Mouse (Mus musculus) layer of hippocampus, adult 18-20 months (tissue): Measurements from ENCODE around the gene Ppm1b. TPM values are rescaled to one million over a fixed set of nuclear protein-coding genes. Genes with fewer than 3 reads are reported as not detected.

ENCODE experiments used
- DNase-seq, 2 experiments: peaks; one replicate each; pipeline ENCODE4 v3.0.0; 2022; ENCODE audit warnings: low spot score in 2 of 2
- total RNA-seq, 2 experiments: library from RNA; stranded (reverse); gene quantifications; 2 replicates each; pipeline ENCODE4 v1.2.3; 2021

Gene Ppm1b
- total RNA-seq, 2 experiments from 2014 or later: 126 to 127 TPM

DNA sequence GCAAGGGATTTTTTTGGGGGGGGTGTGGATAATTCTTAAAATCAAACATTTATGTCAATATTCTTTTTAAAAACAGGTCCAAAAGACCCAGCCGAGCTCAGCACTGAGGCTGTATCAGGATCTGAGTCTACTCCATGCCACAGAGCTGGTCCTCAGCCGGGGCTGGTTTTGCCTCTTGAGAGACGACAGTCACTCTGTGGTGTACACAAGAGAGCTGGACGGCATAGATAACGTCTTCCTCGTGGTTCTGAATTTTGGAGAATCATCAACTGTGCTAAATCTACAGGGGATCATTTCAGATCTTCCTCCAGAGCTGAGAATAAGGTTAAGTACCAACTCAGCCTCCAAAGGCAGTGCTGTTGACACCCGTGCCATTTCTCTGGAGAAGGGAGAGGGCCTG lies 107.0 kb downstream of the Ppm1b start:
- DNase-seq: no peak

DNA sequence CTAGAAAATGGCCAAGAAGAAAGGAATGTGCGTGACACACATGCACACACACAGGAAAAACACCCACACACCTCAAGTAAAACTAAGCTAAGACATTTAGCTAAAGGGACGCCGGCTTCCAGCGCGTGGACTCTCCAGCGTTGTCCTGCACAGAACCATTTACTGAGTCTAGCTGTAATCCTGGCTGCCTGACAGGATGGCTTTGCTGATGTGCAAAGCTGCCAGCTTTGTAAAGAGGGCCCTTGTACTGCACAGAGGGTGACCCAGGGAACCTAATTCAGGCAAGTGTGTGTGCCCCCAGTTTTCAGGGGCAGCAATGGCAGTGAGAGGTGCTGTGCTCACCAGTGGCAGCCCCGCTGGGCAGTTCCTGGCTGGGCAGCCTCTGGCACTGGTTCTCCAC lies 110.8 kb downstream of the Ppm1b start:
- DNase-seq: no peak

DNA sequence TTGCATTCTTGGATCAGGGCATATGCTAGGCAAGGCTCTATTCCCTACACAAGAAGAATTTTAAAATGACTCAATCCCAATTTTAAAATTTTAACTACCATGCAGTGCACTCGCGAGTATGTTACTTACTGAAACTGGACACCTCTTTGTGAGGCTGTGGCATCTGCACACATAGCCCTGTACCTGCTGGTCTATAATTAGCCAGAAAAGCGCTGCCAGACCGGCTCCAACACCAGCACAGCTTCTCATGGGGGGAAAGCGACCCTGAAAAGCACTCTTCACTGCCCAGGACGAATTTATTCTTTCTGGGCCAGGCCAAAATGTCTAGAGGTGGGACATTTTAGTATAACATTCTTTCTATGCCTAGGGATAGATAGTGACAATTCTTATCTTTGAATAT lies 114.1 kb downstream of the Ppm1b start:
- DNase-seq: no peak

DNA sequence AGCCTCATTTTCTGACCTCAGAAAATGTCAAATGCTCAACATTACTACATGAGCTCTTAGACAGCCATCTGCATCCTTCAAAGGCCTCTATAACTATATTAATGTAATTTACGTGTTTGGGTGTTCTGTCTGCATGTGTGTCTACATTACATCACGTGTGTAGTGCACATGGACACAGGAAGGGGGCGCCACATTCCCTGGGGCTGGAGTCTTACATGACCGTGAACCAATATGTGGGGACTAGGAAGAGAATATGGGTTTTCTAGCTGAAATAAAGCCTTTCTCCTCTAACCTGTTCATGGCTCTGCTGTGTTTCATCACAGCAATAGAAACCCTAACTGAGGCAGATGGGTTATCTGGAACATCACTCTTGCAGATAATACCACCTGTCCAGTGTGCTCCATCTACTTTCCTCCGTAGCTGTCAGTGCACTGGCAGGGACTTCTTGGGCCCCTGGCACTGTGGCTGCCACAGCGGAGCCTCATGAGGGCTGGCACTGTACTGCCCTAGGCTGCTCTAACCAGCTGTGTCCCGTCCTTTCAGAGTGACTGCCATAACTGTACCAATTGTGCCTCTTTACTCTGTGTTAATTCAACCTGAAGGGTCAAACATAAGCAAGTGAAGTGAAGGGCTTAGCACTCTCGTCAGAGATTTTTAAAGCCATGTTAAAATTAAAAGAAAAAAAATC lies 114.7 kb downstream of the Ppm1b start:
- no peak for DNase-seq

DNA sequence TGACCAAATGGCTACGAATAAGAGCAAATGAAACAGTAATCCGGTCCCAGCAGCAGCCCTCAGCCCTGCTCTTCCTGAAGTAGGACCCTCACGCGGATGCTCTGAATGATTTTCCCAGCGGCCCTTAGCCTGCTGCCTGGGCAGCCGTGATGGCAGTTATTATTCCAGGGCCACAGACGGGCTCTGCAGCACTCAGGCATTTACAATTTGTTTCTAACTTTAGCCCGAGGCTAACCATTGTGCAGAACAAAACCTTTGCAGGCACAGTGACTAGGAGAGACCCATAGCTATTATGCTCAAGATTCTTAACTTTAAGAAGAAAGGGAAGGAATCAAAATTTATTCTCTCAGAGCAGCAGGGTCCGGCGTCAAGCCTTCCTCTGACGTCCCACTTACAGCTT lies 115.8 kb downstream of the Ppm1b start:
- no peak for DNase-seq

DNA sequence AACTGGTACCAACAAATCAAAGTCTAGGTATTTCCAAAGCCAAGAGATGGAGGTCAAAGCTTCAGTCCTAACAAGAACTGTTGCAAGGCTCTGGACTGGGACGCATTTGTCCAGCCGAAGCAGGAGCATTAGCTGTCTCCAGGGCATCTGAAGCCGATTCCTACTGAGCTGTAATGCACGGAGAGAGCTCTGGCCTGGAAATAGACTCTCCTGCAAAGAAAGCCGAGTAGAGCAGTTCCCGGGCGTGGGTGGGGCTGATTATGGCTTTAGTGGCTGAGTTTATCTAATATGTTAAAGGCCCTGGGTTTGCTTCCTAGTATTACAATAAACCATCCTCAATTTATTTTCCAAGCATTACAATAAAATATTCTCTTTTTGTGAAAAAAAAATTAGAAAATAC lies 116.7 kb downstream of the Ppm1b start:
- no peak for DNase-seq

Other genes starting within 250 kb of the Ppm1b start
- 10 to 100 TPM; 55.6 to 58.0 TPM for gene Lrpprc, start 166.0 kb upstream of the Ppm1b start, total RNA-seq
- under 1 TPM in 1 of 2 experiments, not detected in 1; 0.27 TPM for gene Slc3a1, start 71.6 kb downstream of the Ppm1b start, total RNA-seq
- gene Prepl, start 133.5 kb downstream of the Ppm1b start, total RNA-seq: 100 to 1,000 TPM; 369 to 376 TPM
- gene Camkmt, start 133.8 kb downstream of the Ppm1b start, total RNA-seq: 10 to 100 TPM; 11.5 to 14.7 TPM